Mouse (Mus musculus): ENCODE data around the gene Nol8. TPM values are rescaled to one million over a fixed set of nuclear protein-coding genes. Genes with fewer than 3 reads are reported as not detected.

Nol8 gene
- polyA plus RNA-seq (2016; fragmentation: Nextera tagmentation; extraction: Ambion mirVana), result 20.1 and 22.0 TPM in 2 replicates

DNA sequence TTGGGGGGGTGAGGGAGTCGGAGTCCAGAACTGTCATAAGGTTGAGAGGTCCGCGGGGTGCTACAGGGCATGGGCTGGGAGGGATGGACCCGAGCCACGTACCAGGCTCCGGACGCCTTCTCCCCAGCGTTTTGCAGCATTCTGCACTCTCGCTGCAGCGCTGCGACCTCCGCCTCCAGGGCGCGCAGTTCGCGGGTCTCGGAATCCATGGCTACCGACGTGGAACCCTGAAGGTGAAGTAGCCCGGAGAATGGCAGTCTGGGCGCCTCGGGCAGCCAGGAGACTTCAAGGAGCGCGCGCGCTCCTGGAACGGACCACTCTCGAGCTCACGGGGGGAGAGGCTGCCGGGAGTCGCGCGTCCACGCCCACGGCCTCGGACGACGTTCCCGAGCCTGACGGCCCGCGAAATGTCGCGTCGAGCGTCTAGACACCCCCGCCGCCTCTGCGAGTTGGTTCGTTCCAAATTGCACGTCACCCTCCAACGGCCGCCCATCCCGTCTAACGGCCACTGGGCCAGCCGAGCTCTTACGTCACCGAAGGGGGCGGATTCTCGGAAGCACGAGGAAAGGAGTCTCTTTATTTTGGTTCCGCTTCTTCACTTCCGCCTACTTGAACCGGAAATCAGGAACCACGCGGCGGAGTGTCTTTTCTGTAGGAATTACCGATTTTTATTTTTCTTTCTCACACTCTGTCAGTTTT lies at the start of gene Nol8, which contains the start of gene Cenpp:
Gene Nol8 (plus strand): TSS at position 598 of the 699 bp plus-strand sequence.
Gene Cenpp (minus strand): TSS at position 305 of the 699 bp plus-strand sequence.
- peak within 1 kb of the TSS; percentile 51 for H3K9ac ChIP-seq
- WGBS, result under 1% methylated on average over 68 of the region's 68 CpGs
- H3K9me3 ChIP-seq, result no peaks in the 10 kb centered on the region
- H3K27me3 ChIP-seq (replicated peaks), result no peaks in the 10 kb centered on the region
- H3K4me1 ChIP-seq, result peaks cover 6% of the 10 kb centered on the region
- peak within 1 kb of the TSS; percentile 88 for H3K4me2 ChIP-seq (replicated peaks)
- H3K36me3 ChIP-seq, result peaks cover 7% of the 10 kb centered on the region; the same call in 1 of the 2 replicates
- peak within 1 kb of the TSS; percentile 69 for H3K4me3 ChIP-seq
- ATAC-seq (ENCODE audit: low FRiP score, low read depth), result peak; percentile 100
- no peak within 1 kb of the TSS for H3K27ac ChIP-seq

DNA sequence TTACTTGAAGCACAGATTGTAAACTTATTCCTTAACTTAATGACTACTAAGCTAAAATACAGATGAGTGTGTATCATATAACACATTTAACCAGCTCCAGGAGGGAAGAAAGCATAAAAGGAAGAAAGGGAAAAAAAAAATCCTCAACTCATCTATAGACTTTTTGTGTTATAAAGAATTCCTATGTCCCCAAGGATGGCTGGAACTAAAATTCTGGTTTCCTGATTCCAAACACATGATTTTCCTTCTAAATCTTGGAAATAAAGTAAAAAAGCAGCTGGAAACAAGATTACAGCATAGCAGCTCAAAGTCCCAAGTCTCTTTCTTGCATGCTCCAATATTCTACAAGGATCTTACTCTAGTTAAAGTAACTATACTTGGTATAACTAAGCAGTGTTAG lies 49.3 kb upstream of the Nol8 start:
- no peak for ATAC-seq (ENCODE audit: low FRiP score, low read depth)
- no peak overlapping the region for H3K9ac ChIP-seq
- H3K4me2 ChIP-seq (replicated peaks), result no peak overlapping the region
- no peaks in the 10 kb centered on the region for H3K9me3 ChIP-seq
- no peaks in the 10 kb centered on the region for H3K4me1 ChIP-seq
- no peak overlapping the region for H3K27ac ChIP-seq
- no peaks in the 10 kb centered on the region for H3K36me3 ChIP-seq
- no peak overlapping the region for H3K4me3 ChIP-seq
- no peaks in the 10 kb centered on the region for H3K27me3 ChIP-seq (replicated peaks)

DNA sequence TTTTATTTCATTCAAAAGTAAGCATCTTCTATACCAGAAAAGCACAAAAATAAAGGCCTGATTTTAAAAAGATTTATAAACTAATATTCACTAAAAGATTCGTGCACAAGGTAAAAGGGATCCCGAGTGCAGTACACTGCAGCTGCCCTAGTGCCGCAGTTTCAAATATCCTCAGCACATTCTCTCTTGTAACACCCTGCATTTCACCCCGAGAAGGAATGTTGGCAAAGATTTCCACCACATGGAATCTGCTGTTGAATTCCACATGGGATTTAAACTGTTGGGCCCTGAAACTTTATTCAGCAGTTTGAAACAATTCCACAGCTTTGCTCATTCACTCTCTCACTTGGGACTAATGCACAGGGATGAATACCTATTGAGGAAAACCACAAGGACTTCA lies 45.2 kb upstream of the Nol8 start, which contains the start of gene Ogn:
Gene Ogn (plus strand): TSS at position 333 of the 400 bp plus-strand sequence.
- ATAC-seq (ENCODE audit: low FRiP score, low read depth), result no peak
- no peaks in the 10 kb centered on the region for H3K4me1 ChIP-seq
- no peak within 1 kb of the TSS for H3K9ac ChIP-seq
- H3K4me2 ChIP-seq (replicated peaks), result no peak within 1 kb of the TSS
- no peak within 1 kb of the TSS for H3K4me3 ChIP-seq
- 89% methylated on average over 4 of the region's 4 CpGs for WGBS
- no peaks in the 10 kb centered on the region for H3K27me3 ChIP-seq (replicated peaks)
- H3K9me3 ChIP-seq, result no peaks in the 10 kb centered on the region
- H3K36me3 ChIP-seq, result no peaks in the 10 kb centered on the region
- no peak within 1 kb of the TSS for H3K27ac ChIP-seq

DNA sequence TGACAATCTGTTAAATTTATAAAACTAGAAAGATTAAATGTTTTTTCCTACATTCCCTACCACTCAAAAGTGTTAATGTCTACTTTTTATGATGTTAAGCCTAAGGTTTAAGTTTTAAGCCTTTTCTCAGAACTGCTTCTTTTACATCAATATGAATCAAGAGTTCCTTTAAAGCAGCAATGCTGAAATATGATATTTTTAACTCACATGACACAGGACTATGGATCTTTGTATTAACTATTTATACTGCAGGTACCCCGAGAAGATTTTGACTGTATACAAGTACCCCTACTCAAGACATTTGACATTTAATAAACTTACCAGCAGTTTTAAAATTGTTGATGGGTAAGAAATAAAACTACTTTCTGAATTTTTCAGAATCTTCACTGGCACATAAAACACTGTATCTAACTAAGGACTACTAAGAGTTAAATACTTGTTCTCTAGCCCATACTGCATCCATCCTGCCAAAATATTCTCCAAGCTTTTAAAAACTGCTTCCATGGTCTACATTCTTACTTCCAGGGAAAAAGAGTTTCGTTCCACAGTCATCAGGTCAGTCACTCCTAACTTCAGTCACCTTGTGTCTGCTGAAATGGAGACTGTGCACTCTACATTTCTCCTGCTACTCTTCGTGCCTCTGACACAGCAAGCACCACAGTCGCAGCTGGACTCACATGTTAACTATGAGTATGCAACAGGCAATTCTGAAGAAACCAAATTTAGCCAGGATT lies 44.1 kb upstream of the Nol8 start:
- Histone ChIP-seq H3K4me2 (replicated peaks) (no peak overlapping the region), H3K27me3 (replicated peaks) (no peaks in the 10 kb centered on the region), H3K9ac (no peak overlapping the region)

DNA sequence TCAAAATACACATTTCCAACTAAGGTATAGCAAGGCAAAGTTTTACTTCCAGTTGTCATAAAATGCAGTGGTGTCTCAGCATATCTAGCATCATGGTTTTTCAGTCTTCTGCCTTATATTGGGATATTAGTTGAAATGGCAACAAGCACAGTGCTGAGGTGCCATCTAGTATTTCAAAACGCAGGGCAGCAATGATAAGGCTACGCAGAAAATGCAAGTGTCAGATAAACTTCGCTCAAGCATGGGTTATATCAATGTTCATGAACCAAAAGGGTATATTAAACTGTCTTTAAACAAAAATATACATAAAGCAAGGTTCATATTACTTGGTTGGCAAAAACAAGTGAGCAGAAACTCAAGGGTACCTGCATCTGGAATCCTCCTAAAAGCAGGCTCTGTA lies 35.9 kb upstream of the Nol8 start:
- 91% methylated on average over 3 of the region's 3 CpGs for WGBS
- H3K9ac ChIP-seq, result no peak overlapping the region
- H3K4me1 ChIP-seq, result no peaks in the 10 kb centered on the region
- no peaks in the 10 kb centered on the region for H3K27me3 ChIP-seq (replicated peaks)
- H3K4me2 ChIP-seq (replicated peaks), result no peak overlapping the region
- no peak for ATAC-seq (ENCODE audit: low FRiP score, low read depth)
- H3K4me3 ChIP-seq, result no peak overlapping the region
- H3K36me3 ChIP-seq, result no peaks in the 10 kb centered on the region
- H3K9me3 ChIP-seq, result no peaks in the 10 kb centered on the region
- H3K27ac ChIP-seq, result no peak overlapping the region

More for the DNA sequence above, 44.1 kb upstream of the Nol8 start:
- Histone ChIP-seq H3K36me3 (no peaks in the 10 kb centered on the region), H3K9me3 (no peaks in the 10 kb centered on the region), H3K27ac (no peak overlapping the region), H3K4me3 (no peak overlapping the region), H3K4me1 (no peaks in the 10 kb centered on the region)
- ATAC-seq (ENCODE audit: low FRiP score, low read depth), result no peak
- WGBS, result 80% methylated on average over 4 of the region's 4 CpGs

DNA sequence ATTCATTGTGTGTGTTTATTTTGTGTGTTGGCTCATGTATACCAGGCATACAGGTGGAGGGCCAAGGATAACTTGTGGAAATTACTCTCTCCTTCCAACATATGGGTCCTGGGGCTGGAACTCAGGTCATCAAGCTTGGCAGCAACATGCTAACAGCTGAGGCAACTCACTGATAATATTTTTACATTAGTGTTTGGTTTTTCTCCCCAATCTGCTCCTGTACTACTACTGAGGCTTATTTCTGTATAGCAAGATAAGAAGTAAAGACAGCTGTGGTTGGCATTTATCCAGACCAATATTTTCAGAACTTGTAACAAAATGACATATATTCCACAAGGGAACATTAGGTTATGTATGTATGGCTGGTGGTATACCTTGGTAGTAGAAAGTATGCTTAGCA lies 34.5 kb upstream of the Nol8 start:
- H3K4me3 ChIP-seq, result no peak overlapping the region
- H3K27me3 ChIP-seq (replicated peaks), result no peaks in the 10 kb centered on the region
- H3K4me1 ChIP-seq, result no peaks in the 10 kb centered on the region
- no peak overlapping the region for H3K27ac ChIP-seq
- H3K9ac ChIP-seq, result no peak overlapping the region
- no peak overlapping the region for H3K4me2 ChIP-seq (replicated peaks)
- H3K9me3 ChIP-seq, result no peaks in the 10 kb centered on the region
- H3K36me3 ChIP-seq, result no peaks in the 10 kb centered on the region
- ATAC-seq (ENCODE audit: low FRiP score, low read depth), result no peak

DNA sequence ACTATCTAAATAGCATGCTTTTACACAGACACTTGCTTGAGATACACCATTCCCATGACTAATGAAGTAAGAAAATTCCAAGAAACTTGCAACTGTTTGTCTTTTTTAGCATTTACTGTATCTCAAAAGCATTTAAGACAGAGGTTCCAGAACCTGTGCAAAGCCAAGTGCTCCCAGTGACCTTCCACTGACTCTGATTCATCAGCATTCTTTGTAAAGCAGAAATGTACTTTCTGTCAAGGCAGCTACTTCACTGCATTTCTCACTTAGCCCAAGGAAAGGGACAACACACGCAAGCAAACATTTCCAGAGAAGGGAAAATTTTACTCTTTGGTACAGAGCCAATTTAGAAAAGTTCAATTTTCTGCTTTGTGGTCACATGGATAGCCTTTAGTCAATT lies 29.7 kb upstream of the Nol8 start:
- no peak overlapping the region for H3K4me3 ChIP-seq
- no peaks in the 10 kb centered on the region for H3K4me1 ChIP-seq
- no peak overlapping the region for H3K4me2 ChIP-seq (replicated peaks)
- H3K36me3 ChIP-seq, result no peaks in the 10 kb centered on the region
- no peaks in the 10 kb centered on the region for H3K9me3 ChIP-seq
- no peak for ATAC-seq (ENCODE audit: low FRiP score, low read depth)
- no peak overlapping the region for H3K27ac ChIP-seq
- 90% methylated on average over 1 of the region's 1 CpGs for WGBS
- no peak overlapping the region for H3K9ac ChIP-seq
- H3K27me3 ChIP-seq (replicated peaks), result no peaks in the 10 kb centered on the region

DNA sequence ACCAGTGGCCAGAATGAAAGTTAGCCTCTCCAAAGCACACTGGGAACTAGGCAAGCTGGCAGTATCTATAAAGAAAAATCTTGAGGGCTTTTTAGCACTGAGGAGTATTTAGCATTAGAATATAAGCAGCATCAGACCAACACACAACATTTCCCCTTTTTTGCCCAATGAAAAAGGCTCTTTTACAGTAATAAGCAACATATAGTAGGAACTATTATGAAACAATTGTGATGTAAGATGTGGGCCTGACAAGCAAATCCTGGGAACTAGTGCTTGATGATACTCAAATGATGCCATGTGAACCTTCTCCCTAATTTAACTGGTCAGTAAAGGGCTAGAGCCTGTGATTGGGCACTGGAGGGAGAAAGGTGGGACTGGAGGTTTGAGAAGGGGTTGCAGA lies 24.7 kb upstream of the Nol8 start:
- no peak for ATAC-seq (ENCODE audit: low FRiP score, low read depth)
- Histone ChIP-seq H3K27ac (no peak overlapping the region), H3K4me2 (replicated peaks) (no peak overlapping the region), H3K27me3 (replicated peaks) (no peaks in the 10 kb centered on the region), H3K9me3 (no peaks in the 10 kb centered on the region), H3K4me1 (no peaks in the 10 kb centered on the region), H3K36me3 (no peaks in the 10 kb centered on the region), H3K9ac (no peak overlapping the region), H3K4me3 (no peak overlapping the region)

DNA sequence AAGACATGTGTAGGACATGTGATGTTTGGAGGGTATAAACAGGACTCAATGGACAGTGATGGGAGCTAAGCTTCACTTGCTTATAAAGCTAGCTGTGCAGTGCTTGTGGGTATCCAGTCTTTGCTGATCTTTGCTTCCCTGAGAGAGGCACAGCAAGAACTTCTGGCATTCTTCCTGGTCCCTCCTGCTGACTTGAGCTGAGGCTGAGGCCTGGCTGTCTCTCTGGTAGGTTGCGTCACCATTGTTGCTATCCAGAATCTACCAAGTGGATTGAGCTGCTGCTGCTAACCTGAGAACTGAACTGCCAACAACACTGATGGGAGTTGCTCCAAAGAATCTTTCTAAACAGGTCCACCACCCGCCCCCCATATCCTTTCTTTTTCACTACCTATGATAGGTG lies 23.8 kb upstream of the Nol8 start:
- ATAC-seq (ENCODE audit: low FRiP score, low read depth), result no peak
- Histone ChIP-seq H3K9ac (no peak overlapping the region), H3K4me1 (no peaks in the 10 kb centered on the region), H3K4me3 (no peak overlapping the region), H3K4me2 (replicated peaks) (no peak overlapping the region), H3K27ac (no peak overlapping the region), H3K9me3 (no peaks in the 10 kb centered on the region), H3K27me3 (replicated peaks) (no peaks in the 10 kb centered on the region), H3K36me3 (no peaks in the 10 kb centered on the region)
- 91% methylated on average over 2 of the region's 2 CpGs for WGBS

DNA sequence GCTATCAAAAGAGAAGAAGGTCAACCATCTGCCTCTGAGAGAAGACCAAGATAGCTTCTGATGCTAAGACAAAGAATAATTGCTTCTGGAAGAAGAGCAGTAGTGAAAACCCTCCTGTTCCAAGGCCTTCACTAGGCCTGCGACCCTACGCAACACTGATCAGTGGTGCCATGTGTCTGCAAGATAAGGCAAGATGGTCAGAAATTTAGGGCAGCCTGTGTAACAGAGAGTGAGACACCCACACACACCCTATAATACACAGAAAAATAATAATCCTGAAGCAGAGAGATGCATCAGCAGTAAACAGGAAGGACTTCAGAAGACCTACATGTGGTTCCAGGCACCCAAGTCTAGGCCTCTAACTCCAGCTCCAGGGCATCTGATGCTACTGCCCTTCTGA lies 12.9 kb upstream of the Nol8 start:
- H3K36me3 ChIP-seq, result no peaks in the 10 kb centered on the region
- no peak overlapping the region for H3K4me2 ChIP-seq (replicated peaks)
- H3K9ac ChIP-seq, result no peak overlapping the region
- no peaks in the 10 kb centered on the region for H3K9me3 ChIP-seq
- H3K27me3 ChIP-seq (replicated peaks), result no peaks in the 10 kb centered on the region
- H3K27ac ChIP-seq, result no peak overlapping the region
- 100% methylated on average over 2 of the region's 2 CpGs for WGBS
- H3K4me1 ChIP-seq, result no peaks in the 10 kb centered on the region
- H3K4me3 ChIP-seq, result no peak overlapping the region
- no peak for ATAC-seq (ENCODE audit: low FRiP score, low read depth)

DNA sequence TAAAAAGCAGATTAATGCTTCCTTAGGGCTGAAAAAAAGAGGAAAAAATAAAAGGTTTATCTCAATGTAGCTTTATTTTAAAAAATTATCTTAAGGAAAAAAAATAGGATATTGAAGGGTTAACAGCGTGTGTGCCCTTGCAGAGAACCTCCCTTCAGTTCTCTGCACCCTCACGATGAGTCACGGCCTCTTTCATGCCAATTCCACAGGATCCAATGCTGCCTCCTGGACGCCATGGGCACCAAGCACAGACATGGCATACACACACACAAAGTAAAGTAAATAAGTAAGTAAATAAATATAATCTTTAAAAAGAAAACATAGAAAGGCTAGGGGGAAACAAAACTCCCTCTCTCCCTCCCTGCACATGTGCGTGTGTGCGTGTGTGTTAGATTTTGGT lies 10.2 kb upstream of the Nol8 start:
- H3K27me3 ChIP-seq (replicated peaks), result no peaks in the 10 kb centered on the region
- H3K4me1 ChIP-seq, result no peaks in the 10 kb centered on the region
- H3K4me2 ChIP-seq (replicated peaks), result no peak overlapping the region
- no peak overlapping the region for H3K9ac ChIP-seq
- no peaks in the 10 kb centered on the region for H3K36me3 ChIP-seq
- H3K9me3 ChIP-seq, result no peaks in the 10 kb centered on the region
- no peak for ATAC-seq (ENCODE audit: low FRiP score, low read depth)
- no peak overlapping the region for H3K27ac ChIP-seq
- H3K4me3 ChIP-seq, result no peak overlapping the region
- WGBS, result 86% methylated on average over 6 of the region's 6 CpGs

DNA sequence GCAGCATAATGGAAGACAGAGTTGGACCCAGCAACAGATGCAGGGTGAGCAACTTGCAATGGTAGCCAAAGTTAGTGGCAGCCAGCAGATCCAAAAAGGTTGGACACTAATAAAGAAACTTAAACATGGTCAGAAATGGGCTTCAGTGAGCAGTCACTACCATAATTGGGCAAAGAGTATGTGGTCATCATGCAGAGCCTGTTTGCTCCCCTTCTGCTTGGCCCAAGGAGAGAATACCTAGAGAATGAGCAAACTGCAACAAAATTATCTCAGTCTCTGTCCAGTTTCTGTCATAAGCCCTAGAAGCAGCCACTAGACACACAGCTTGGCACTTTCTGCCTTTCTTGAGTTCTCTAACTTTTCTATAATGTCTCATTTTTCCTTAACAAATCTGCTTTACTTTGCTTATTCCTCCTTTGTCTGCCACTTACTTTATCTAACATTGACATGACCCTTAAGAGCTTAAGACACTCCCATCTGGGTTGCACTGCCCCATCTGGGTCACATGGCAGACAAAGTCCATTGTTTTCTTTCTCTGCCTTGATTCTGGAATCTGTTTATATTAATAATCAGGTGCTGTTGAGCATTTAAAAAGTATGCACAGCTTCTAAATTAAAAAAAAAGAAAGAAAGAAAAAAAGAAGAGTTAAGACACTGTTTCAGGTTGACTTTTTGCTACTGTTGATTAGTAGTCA lies 9.1 kb upstream of the Nol8 start:
- Histone ChIP-seq H3K36me3 (no peaks in the 10 kb centered on the region), H3K27ac (no peak overlapping the region), H3K27me3 (replicated peaks) (no peaks in the 10 kb centered on the region), H3K9ac (no peak overlapping the region), H3K9me3 (no peaks in the 10 kb centered on the region), H3K4me2 (replicated peaks) (no peak overlapping the region), H3K4me3 (no peak overlapping the region), H3K4me1 (no peaks in the 10 kb centered on the region)
- no peak for ATAC-seq (ENCODE audit: low FRiP score, low read depth)

All from neural tube, embryonic 12.5 days (tissue).